Mouse (Mus musculus) lung, embryonic 14.5 days (tissue): ENCODE results near the gene Syne4. TPM values are rescaled to one million over a fixed set of nuclear protein-coding genes. Genes with fewer than 3 reads are reported as not detected.
A peak's percentile ranks its signal among the peaks of the same experiment; 100 is the strongest.

Experiments used
- ATAC-seq: fragments of 200-750 bp; cut with Nextera tagmentation; 2 replicates; pipeline ENCODE4 v1.8.0; 2017; ENCODE audit warnings: mild to moderate bottlenecking, moderate TSS enrichment, moderate library complexity; ENCODE audit not compliant: insufficient read depth
- DNase-seq: peaks from one replicate; pipeline ENCODE4 v3.0.0-alpha.2; 2015
- H3K27ac ChIP-seq: fragments of 300-500 bp; sonication (generic); 2 replicates; pipeline ENCODE4 v1.5.1; 2014; ENCODE audit warnings: low read depth, mild to moderate bottlenecking, moderate library complexity
- H3K27me3 ChIP-seq: fragments of 300-500 bp; sonication (generic); 2 replicates; pipeline ENCODE4 v1.6.1; 2014; ENCODE audit warnings: low read length, control low read depth; ENCODE audit not compliant: insufficient read depth
- H3K36me3 ChIP-seq: fragments of 300-500 bp; sonication (generic); 2 replicates; pipeline ENCODE4 v1.6.1; 2014; ENCODE audit warnings: control low read depth; ENCODE audit not compliant: insufficient read depth
- H3K4me1 ChIP-seq: fragments of 300-500 bp; sonication (generic); 2 replicates; pipeline ENCODE4 v1.6.1; 2014; ENCODE audit warnings: antibody characterized with exemption, control low read depth; ENCODE audit not compliant: insufficient read depth
- H3K4me2 ChIP-seq: fragments of 300-500 bp; sonication (generic); 2 replicates; pipeline ENCODE4 v1.6.1; 2014; ENCODE audit warnings: mild to moderate bottlenecking
- H3K4me3 ChIP-seq: fragments of 300-500 bp; sonication (generic); 2 replicates; pipeline ENCODE4 v1.5.1; 2014; ENCODE audit warnings: low read depth, low read length
- H3K9ac ChIP-seq: fragments of 300-500 bp; sonication (generic); 2 replicates; pipeline ENCODE4 v1.6.1; 2014
- H3K9me3 ChIP-seq: fragments of 300-500 bp; sonication (generic); 2 replicates; pipeline ENCODE4 v1.6.1; 2016; ENCODE audit warnings: low read depth, low read length, control low read depth
- CTCF ChIP-seq: IDR thresholded peaks from 2 replicates; pipeline ENCODE4 v1.5.1; 2016; ENCODE audit warnings: antibody characterized with exemption, low read depth
- WGBS: fragments of 180-500 bp; shearing (Covaris S2); extraction: QIAGEN DNeasy Blood & Tissue Kit; methylation state at CpG from one replicate; pipeline ENCODE4 v1.1.7; 2014; 5-methylcytosine and 5-hydroxymethylcytosine counted together
- polyA plus RNA-seq: library from polyadenylated mRNA; unstranded; fragments of >200 nt; fragmentation: Nextera tagmentation; extraction: Ambion mirVana; gene quantifications from 2 replicates; pipeline ENCODE4 v1.2.1, GENCODE M21; 2014

The Syne4 gene
- polyA plus RNA-seq, 1 experiment from 2014 or later = 23.2 TPM

DNA sequence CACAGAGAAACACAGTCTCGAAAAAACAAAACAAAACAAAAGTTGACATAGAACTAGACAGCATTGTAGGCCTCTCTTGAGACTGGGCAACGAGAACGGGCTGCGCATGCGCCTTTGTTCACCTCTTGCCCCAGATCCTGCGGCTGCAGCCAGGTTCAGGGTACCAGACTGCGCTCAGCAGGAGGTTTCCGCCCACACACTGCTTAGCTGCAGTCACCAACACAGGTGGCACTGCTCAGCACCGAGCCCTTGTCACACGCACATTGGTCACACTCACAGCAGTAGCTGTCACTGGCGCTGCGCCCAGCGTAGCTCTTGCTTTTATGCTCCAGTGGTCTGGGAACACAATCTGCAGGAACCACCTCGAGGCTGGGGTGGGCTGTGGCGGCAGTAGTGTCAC lies 12.5 kb downstream of the Syne4 start:
- no peak overlapping the region for H3K9ac ChIP-seq
- peak; percentile 81 for ATAC-seq
- DNase-seq = peak; percentile 94
- H3K36me3 ChIP-seq = no peaks in the 10 kb centered on the region
- peak overlapping the region; percentile 77 for H3K27ac ChIP-seq
- H3K4me1 ChIP-seq = peaks cover 20% of the 10 kb centered on the region
- no peaks in the 10 kb centered on the region for H3K27me3 ChIP-seq
- H3K4me2 ChIP-seq = peak overlapping the region; percentile 4; the same call in 1 of the 2 replicates
- WGBS = 30% methylated on average over 15 of the region's 15 CpGs
- 0 out of 2 replicates have a peak, but pooled peaks have one; percentile 2 for TF ChIP-seq CTCF
- 0 out of 2 replicates have a peak, but pooled peaks cover 3% of the 10 kb centered on the region for H3K9me3 ChIP-seq
- H3K4me3 ChIP-seq = no peak overlapping the region

DNA sequence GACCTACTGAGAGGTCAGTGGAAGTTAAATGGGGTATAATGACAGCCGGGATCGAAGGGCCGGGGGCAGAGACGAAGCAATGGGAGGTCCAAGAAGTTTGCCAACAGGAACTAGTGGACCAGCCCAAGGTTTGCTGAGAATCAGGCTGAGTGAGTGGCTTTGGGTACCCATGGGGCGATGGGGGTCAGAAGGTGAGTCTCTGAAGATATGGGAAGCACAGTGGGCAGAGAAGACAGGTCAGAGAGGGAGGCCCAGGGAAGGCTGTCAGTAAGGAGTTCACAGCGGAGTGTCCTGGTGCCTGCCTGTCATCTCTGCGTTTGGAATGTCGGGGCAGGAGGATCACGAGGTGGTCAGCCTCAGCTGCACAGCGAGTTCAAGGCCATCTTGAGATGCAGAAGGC lies 13.8 kb downstream of the Syne4 start:
- Histone ChIP-seq H3K27me3 (no peaks in the 10 kb centered on the region), H3K4me2 (no peak overlapping the region), H3K27ac (0 out of 2 replicates have a peak overlapping the region, but pooled peaks have one; percentile 18), H3K36me3 (no peaks in the 10 kb centered on the region), H3K9ac (no peak overlapping the region), H3K4me1 (peaks cover 23% of the 10 kb centered on the region), H3K9me3 (0 out of 2 replicates have a peak, but pooled peaks cover 3% of the 10 kb centered on the region), H3K4me3 (no peak overlapping the region)
- TF ChIP-seq CTCF = no peak
- 48% methylated on average over 10 of the region's 10 CpGs for WGBS
- ATAC-seq (no peak), DNase-seq (no peak)

DNA sequence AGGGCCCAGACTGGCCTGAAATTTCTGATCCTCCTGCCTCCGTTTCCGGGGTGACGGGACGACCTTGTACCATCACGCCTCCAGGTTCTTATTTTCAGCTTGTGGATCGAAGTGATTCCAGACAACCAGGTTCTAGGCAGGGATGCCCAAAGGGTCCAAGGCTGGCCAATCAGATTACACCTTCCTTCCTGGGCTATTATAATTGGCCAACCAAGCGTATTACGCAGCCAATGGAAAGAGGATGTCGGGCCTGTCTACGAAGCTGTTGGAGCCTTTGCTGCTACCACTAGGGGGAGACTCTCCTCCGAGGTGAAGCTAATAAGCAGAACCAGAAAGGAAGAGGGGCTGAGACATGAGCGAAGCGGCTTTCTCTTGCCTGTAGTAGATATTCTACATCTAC lies 17.3 kb downstream of the Syne4 start:
- whole genome bisulfite sequencing = 10% methylated on average over 13 of the region's 13 CpGs
- H3K9me3 ChIP-seq = no peaks in the 10 kb centered on the region
- ATAC-seq = peak; percentile 47
- H3K27ac ChIP-seq = no peak overlapping the region
- H3K4me1 ChIP-seq = peaks cover 27% of the 10 kb centered on the region
- H3K36me3 ChIP-seq = no peaks in the 10 kb centered on the region
- no peak overlapping the region for H3K9ac ChIP-seq
- H3K4me2 ChIP-seq = peak overlapping the region; percentile 45
- peak; percentile 93 for DNase-seq
- H3K27me3 ChIP-seq = peaks cover 19% of the 10 kb centered on the region
- H3K4me3 ChIP-seq = no peak overlapping the region
- TF ChIP-seq CTCF = peak; percentile 88

DNA sequence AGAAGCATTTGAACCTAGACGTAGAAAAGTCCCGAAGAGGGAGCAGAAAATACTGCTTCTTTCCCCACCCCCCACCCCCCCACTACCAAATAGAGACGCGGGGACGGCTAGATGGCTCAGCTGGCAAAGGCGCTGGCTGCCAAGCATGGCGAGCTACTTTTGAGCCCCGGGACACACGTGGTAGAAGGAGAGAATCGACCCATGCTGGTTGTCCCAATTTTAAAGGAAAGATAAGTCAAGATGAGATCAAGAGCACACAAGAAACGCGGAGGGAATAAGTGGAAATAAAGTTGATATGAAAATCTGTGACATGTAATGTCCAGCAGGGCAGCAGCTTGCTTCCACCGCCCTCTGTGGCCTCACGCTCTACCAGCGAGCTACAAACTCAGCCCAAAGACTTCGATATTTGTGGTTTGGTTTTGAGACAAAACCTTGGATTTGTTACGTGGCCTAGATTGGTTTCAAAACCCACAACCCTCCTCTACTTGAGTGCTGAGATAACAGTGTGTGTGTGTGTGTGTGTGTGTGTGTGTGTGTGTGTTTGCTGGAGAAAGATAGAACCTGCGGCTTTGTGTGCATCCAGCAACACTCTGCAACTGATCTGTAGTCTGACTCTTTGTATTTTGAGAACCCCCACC lies 18.1 kb downstream of the Syne4 start:
- H3K27ac ChIP-seq = peak overlapping the region; percentile 58; the same call in 1 of the 2 replicates
- H3K9me3 ChIP-seq = no peaks in the 10 kb centered on the region
- H3K4me1 ChIP-seq = peaks cover 21% of the 10 kb centered on the region
- H3K36me3 ChIP-seq = no peaks in the 10 kb centered on the region
- ATAC-seq (no peak), DNase-seq (peak; percentile 20)
- H3K4me2 ChIP-seq = peak overlapping the region; percentile 45
- TF ChIP-seq CTCF = no peak
- no peak overlapping the region for H3K9ac ChIP-seq
- 53% methylated on average over 18 of the region's 18 CpGs for WGBS
- peaks cover 19% of the 10 kb centered on the region for H3K27me3 ChIP-seq
- H3K4me3 ChIP-seq = no peak overlapping the region

DNA sequence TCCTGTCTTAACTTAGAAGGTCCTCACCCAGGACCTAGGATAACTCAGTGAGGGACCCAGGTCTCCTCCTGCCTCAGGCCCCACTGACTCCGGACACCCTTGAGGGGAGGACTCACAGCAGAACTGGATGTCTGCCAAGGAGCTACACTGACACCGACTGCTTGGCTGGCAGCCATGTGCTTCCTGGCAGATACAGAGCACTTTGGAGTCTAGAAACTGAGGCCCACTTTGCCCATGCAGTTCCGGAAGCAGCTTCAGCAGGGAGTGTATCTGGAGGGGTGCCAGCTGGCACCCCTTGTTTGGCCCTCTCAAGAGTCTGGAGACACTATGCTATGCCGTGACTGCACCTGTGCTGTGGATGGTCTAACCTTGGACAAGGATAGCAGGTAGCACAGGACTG lies 18.8 kb downstream of the Syne4 start:
- H3K27ac ChIP-seq = no peak overlapping the region
- 7% methylated on average over 4 of the region's 4 CpGs for WGBS
- peak; percentile 73 for ATAC-seq

DNA sequence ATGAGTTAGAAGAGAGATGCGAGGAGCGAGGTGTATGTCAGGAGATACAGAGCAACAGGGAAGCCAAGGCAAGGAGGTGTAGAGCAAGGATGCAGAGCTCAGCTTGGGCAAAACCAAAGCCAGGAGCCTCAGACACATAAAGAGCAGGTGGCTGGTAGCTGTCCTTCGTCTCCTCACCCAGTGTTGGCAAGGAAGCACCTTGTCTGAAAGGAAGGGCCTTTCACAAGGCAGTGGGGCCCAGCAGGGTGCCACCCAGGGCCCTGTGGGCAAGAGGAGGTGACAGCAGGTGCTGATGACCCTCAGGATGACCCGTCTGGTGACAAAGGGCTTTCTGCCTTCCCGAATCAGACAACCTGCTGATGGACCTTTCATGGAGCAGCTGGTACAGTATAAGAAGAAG lies 20.0 kb downstream of the Syne4 start:
- no peak for ATAC-seq
- H3K36me3 ChIP-seq = no peaks in the 10 kb centered on the region
- H3K4me2 ChIP-seq = no peak overlapping the region
- H3K27me3 ChIP-seq = peaks cover 19% of the 10 kb centered on the region
- H3K4me1 ChIP-seq = peaks cover 13% of the 10 kb centered on the region
- no peak overlapping the region for H3K9ac ChIP-seq
- 68% methylated on average over 5 of the region's 5 CpGs for WGBS
- no peak overlapping the region for H3K27ac ChIP-seq
- no peaks in the 10 kb centered on the region for H3K9me3 ChIP-seq
- TF ChIP-seq CTCF = no peak
- no peak overlapping the region for H3K4me3 ChIP-seq
- no peak for DNase-seq

More for the DNA sequence above, 18.8 kb downstream of the Syne4 start:
- Histone ChIP-seq H3K4me3 (no peak overlapping the region), H3K9ac (no peak overlapping the region), H3K4me1 (peaks cover 14% of the 10 kb centered on the region), H3K4me2 (no peak overlapping the region), H3K27me3 (peaks cover 19% of the 10 kb centered on the region), H3K36me3 (no peaks in the 10 kb centered on the region), H3K9me3 (no peaks in the 10 kb centered on the region)
- no peak for TF ChIP-seq CTCF
- DNase-seq = peak; percentile 95

DNA sequence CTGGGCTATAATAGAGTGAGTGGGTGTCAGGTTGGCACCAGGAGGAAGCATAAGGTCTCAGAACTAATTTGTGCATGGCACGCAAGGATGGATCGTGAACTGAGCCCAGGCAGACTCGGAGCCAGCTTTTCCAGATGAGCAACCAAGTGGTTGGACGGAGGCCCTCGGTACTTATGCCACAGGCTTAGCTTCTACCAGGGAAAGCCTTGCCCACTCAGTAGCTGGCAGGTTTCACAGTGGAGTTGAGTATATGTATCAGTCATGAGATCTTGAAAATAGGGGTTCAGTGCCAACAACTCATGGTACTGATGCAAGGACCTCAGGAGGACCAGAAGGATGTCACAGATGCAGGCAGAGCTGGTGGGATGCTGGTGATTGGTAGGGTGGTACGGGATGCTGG lies 21.1 kb downstream of the Syne4 start:
- Histone ChIP-seq H3K4me2 (no peak overlapping the region), H3K36me3 (no peaks in the 10 kb centered on the region), H3K4me3 (no peak overlapping the region), H3K27me3 (peaks cover 19% of the 10 kb centered on the region), H3K9me3 (no peaks in the 10 kb centered on the region), H3K27ac (no peak overlapping the region), H3K9ac (no peak overlapping the region), H3K4me1 (peaks cover 13% of the 10 kb centered on the region)
- TF ChIP-seq CTCF = no peak
- no peak for ATAC-seq
- DNase-seq = no peak
- 66% methylated on average over 6 of the region's 6 CpGs for WGBS
